Mouse (Mus musculus) intestine, embryonic 14.5 days (tissue): ENCODE measurements at regions not wholly inside any gene's neighbourhood (a gene's known extent, or its start where the extent isn't known, plus 50 kb on each side); places are given as distances from the start of the nearest gene placed in this dataset.

Experiments
- ATAC-seq: fragments of 200-750 bp; cut with Nextera tagmentation; replicated peaks from 2 replicates; pipeline ENCODE4 v1.8.0; 2017; ENCODE audit warnings: low read depth, moderate number of reproducible peaks, moderate TSS enrichment, moderate library complexity; ENCODE audit not compliant: low FRiP score, low TSS enrichment
- DNase-seq: peaks from one replicate; pipeline ENCODE4 v3.0.0-alpha.2; 2018; ENCODE audit warnings: low spot score
- H3K27ac ChIP-seq: fragments of 300-500 bp; sonication (generic); 2 replicates; pipeline ENCODE4 v1.5.1; 2014; ENCODE audit warnings: low read depth, mild to moderate bottlenecking, control low read depth
- H3K27me3 ChIP-seq: fragments of 300-500 bp; sonication (generic); replicated peaks from 2 replicates; pipeline ENCODE4 v1.6.1; 2014; ENCODE audit warnings: low read length, control low read depth; ENCODE audit not compliant: control insufficient read depth, insufficient read depth
- H3K36me3 ChIP-seq: fragments of 300-500 bp; sonication (generic); 2 replicates; pipeline ENCODE4 v1.6.1; 2014; ENCODE audit warnings: low read length, control low read depth; ENCODE audit not compliant: control insufficient read depth, insufficient read depth
- H3K4me1 ChIP-seq: fragments of 300-500 bp; sonication (generic); replicated peaks from 2 replicates; pipeline ENCODE4 v1.6.1; 2014; ENCODE audit warnings: low read length, control low read depth, mixed read lengths; ENCODE audit not compliant: control insufficient read depth, insufficient read depth
- H3K4me2 ChIP-seq: fragments of 300-500 bp; sonication (generic); 2 replicates; pipeline ENCODE4 v1.6.1; 2014; ENCODE audit warnings: low read length
- H3K4me3 ChIP-seq: fragments of 300-500 bp; sonication (generic); 2 replicates; pipeline ENCODE4 v1.5.1; 2014; ENCODE audit warnings: low read depth, low read length, control low read depth, mixed read lengths
- H3K9ac ChIP-seq: fragments of 300-500 bp; sonication (generic); 2 replicates; pipeline ENCODE4 v1.6.1; 2014; ENCODE audit warnings: mild to moderate bottlenecking, low read length
- H3K9me3 ChIP-seq: fragments of 300-500 bp; sonication (generic); 2 replicates; pipeline ENCODE4 v1.6.1; 2016; ENCODE audit warnings: low read length, control low read depth; ENCODE audit not compliant: control insufficient read depth
- WGBS: fragments of 180-500 bp; shearing (Covaris S2); extraction: QIAGEN DNeasy Blood & Tissue Kit; methylation state at CpG from one replicate; pipeline ENCODE4 v1.1.7; 2014; 5-methylcytosine and 5-hydroxymethylcytosine counted together

- WGBS, result 72% methylated on average over 8 of the region's 8 CpGs
- Histone ChIP-seq H3K4me2 (no peak overlapping the region), H3K36me3 (no peaks in the 10 kb centered on the region), H3K4me3 (no peak overlapping the region), H3K27ac (no peak overlapping the region), H3K4me1 (no peaks in the 10 kb centered on the region), H3K9ac (no peak overlapping the region), H3K27me3 (no peaks in the 10 kb centered on the region), H3K9me3 (no peaks in the 10 kb centered on the region)
- DNase-seq, result no peak
- no peak for ATAC-seq
Observed at GRCm38 (mm10) chr5:133619347-133619746, 480.2 kb upstream of the Castor2 start.

GRCm38 (mm10) chr5:133601241-133601739, 498.2 kb upstream of the Castor2 start:
- Histone ChIP-seq H3K4me1 (no peaks in the 10 kb centered on the region), H3K36me3 (no peaks in the 10 kb centered on the region), H3K4me3 (no peak overlapping the region), H3K27me3 (no peaks in the 10 kb centered on the region), H3K4me2 (no peak overlapping the region), H3K27ac (no peak overlapping the region), H3K9ac (no peak overlapping the region), H3K9me3 (no peaks in the 10 kb centered on the region)
- WGBS, result 75% methylated on average over 8 of the region's 8 CpGs
- ATAC-seq, result no peak
- DNase-seq, result no peak

- 58% methylated on average over 5 of the region's 5 CpGs for WGBS
- Histone ChIP-seq H3K27ac (no peak overlapping the region), H3K9me3 (no peaks in the 10 kb centered on the region), H3K27me3 (no peaks in the 10 kb centered on the region), H3K4me2 (no peak overlapping the region), H3K4me3 (no peak overlapping the region), H3K9ac (no peak overlapping the region), H3K4me1 (no peaks in the 10 kb centered on the region), H3K36me3 (no peaks in the 10 kb centered on the region)
- DNase-seq (no peak), ATAC-seq (no peak)
Observed at GRCm38 (mm10) chr5:133600630-133601029, 498.9 kb upstream of the Castor2 start.

- no peak overlapping the region for H3K4me2 ChIP-seq
- DNase-seq (no peak), ATAC-seq (no peak)
- H3K9ac ChIP-seq, result no peak overlapping the region
- no peaks in the 10 kb centered on the region for H3K9me3 ChIP-seq
- no peaks in the 10 kb centered on the region for H3K36me3 ChIP-seq
- H3K4me1 ChIP-seq, result no peaks in the 10 kb centered on the region
- 90% methylated on average over 3 of the region's 3 CpGs for WGBS
- H3K4me3 ChIP-seq, result no peak overlapping the region
- H3K27me3 ChIP-seq, result no peaks in the 10 kb centered on the region
- no peak overlapping the region for H3K27ac ChIP-seq
Observed at GRCm38 (mm10) chr5:133598105-133598504, 501.4 kb upstream of the Castor2 start.

- H3K27ac ChIP-seq, result no peak overlapping the region
- no peaks in the 10 kb centered on the region for H3K27me3 ChIP-seq
- H3K4me1 ChIP-seq, result no peaks in the 10 kb centered on the region
- ATAC-seq (no peak), DNase-seq (no peak)
- H3K9me3 ChIP-seq, result no peaks in the 10 kb centered on the region
- H3K36me3 ChIP-seq, result no peaks in the 10 kb centered on the region
- H3K4me2 ChIP-seq, result no peak overlapping the region
- no peak overlapping the region for H3K4me3 ChIP-seq
- no peak overlapping the region for H3K9ac ChIP-seq
Observed at GRCm38 (mm10) chr5:133586492-133586891, 513.0 kb upstream of the Castor2 start.

GRCm38 (mm10) chr5:133585181-133585580, 514.3 kb upstream of the Castor2 start:
- ATAC-seq, result 0 out of 2 replicates have a peak, but pooled peaks have one; percentile 32
- DNase-seq, result peak; percentile 63
- Histone ChIP-seq H3K9ac (no peak overlapping the region), H3K4me3 (no peak overlapping the region), H3K4me2 (no peak overlapping the region), H3K36me3 (no peaks in the 10 kb centered on the region), H3K27ac (no peak overlapping the region), H3K27me3 (no peaks in the 10 kb centered on the region), H3K4me1 (no peaks in the 10 kb centered on the region), H3K9me3 (no peaks in the 10 kb centered on the region)
- WGBS, result 25% methylated on average over 3 of the region's 3 CpGs

GRCm38 (mm10) chr5:133576595-133576994, 522.9 kb upstream of the Castor2 start:
- no peak overlapping the region for H3K4me3 ChIP-seq
- ATAC-seq, result peak; percentile 76; the same call in 1 of the 2 replicates
- H3K27ac ChIP-seq, result no peak overlapping the region
- H3K36me3 ChIP-seq, result no peaks in the 10 kb centered on the region
- no peaks in the 10 kb centered on the region for H3K4me1 ChIP-seq
- no peaks in the 10 kb centered on the region for H3K9me3 ChIP-seq
- H3K27me3 ChIP-seq, result no peaks in the 10 kb centered on the region
- 67% methylated on average over 6 of the region's 6 CpGs for WGBS
- H3K9ac ChIP-seq, result no peak overlapping the region
- H3K4me2 ChIP-seq, result no peak overlapping the region
- DNase-seq, result peak; percentile 54

- 83% methylated on average over 2 of the region's 2 CpGs for WGBS
- H3K36me3 ChIP-seq, result no peaks in the 10 kb centered on the region
- peak; percentile 73 for DNase-seq
Observed at GRCm38 (mm10) chr5:133569096-133569495, 530.4 kb upstream of the Castor2 start.

GRCm38 (mm10) chr5:133566506-133566905, 533.0 kb upstream of the Castor2 start:
- ATAC-seq, result no peak
- H3K36me3 ChIP-seq, result no peaks in the 10 kb centered on the region
- no peak overlapping the region for H3K4me2 ChIP-seq
- DNase-seq, result no peak
- no peak overlapping the region for H3K9ac ChIP-seq
- H3K4me3 ChIP-seq, result no peak overlapping the region
- H3K27me3 ChIP-seq, result no peaks in the 10 kb centered on the region
- no peak overlapping the region for H3K27ac ChIP-seq
- H3K9me3 ChIP-seq, result no peaks in the 10 kb centered on the region
- 71% methylated on average over 4 of the region's 4 CpGs for WGBS
- H3K4me1 ChIP-seq, result no peaks in the 10 kb centered on the region

More at GRCm38 (mm10) chr5:133569096-133569495, 530.4 kb upstream of the Castor2 start:
- no peak overlapping the region for H3K27ac ChIP-seq
- no peak overlapping the region for H3K4me2 ChIP-seq
- H3K4me1 ChIP-seq, result no peaks in the 10 kb centered on the region
- no peaks in the 10 kb centered on the region for H3K27me3 ChIP-seq
- no peak overlapping the region for H3K9ac ChIP-seq
- no peak for ATAC-seq
- H3K9me3 ChIP-seq, result no peaks in the 10 kb centered on the region
- no peak overlapping the region for H3K4me3 ChIP-seq
